Mouse (Mus musculus) ES-E14 (cell line): ENCODE results near the gene Snrpa. TPM values are rescaled to one million over a fixed set of nuclear protein-coding genes. Genes with fewer than 3 reads are reported as not detected.

Experiments used
- DNase-seq: peaks from one replicate; pipeline ENCODE4 v3.0.0-alpha.2; 2013; ENCODE audit warnings: low read depth, low spot score
- H3K27ac ChIP-seq: 2 replicates; pipeline ENCODE4 v1.5.1; 2012; ENCODE audit warnings: low read depth, mild to moderate bottlenecking, low read length, moderate library complexity, mixed read lengths; ENCODE audit not compliant: poor library complexity, insufficient read depth, severe bottlenecking
- H3K36me3 ChIP-seq: 2 replicates; pipeline ENCODE4 v1.6.1; 2012; ENCODE audit warnings: mild to moderate bottlenecking, low read length, moderate library complexity, mixed read lengths; ENCODE audit not compliant: control insufficient read depth, poor library complexity, insufficient read depth, severe bottlenecking
- H3K4me1 ChIP-seq, 2 experiments: fragments of 150-350 bp in 1 of 2; sonication (generic) in 1 of 2; 2 replicates each; pipeline ENCODE4 v1.6.1; 2012; ENCODE audit warnings: low read length in 2 of 2, mild to moderate bottlenecking in 1 of 2, mixed read lengths in 1 of 2; ENCODE audit not compliant: control insufficient read depth in 2 of 2, insufficient read depth in 2 of 2, poor library complexity in 1 of 2
- H3K4me3 ChIP-seq, 2 experiments: fragments of 150-350 bp in 1 of 2; sonication (generic) in 1 of 2; 2 replicates each; pipeline ENCODE4 v1.5.1; 2012; ENCODE audit warnings: low read length in 2 of 2, low read depth in 1 of 2, mild to moderate bottlenecking in 1 of 2, mixed read lengths in 1 of 2; ENCODE audit not compliant: insufficient read depth in 1 of 2, poor library complexity in 1 of 2, severe bottlenecking in 1 of 2
- H3K9ac ChIP-seq: 2 replicates; pipeline ENCODE4 v1.6.1; 2012; ENCODE audit warnings: low read depth, mild to moderate bottlenecking, low read length, mixed read lengths; ENCODE audit not compliant: poor library complexity, insufficient read depth, severe bottlenecking
- H3K9me3 ChIP-seq: fragments of 150-350 bp; sonication (generic); 2 replicates; pipeline ENCODE4 v1.6.1; 2012; ENCODE audit warnings: low read depth, mild to moderate bottlenecking, low read length; ENCODE audit not compliant: control insufficient read depth, insufficient read depth
- CHD2 ChIP-seq: IDR thresholded peaks from 2 replicates; pipeline ENCODE4 v1.6.1; 2014; ENCODE audit warnings: mild to moderate bottlenecking, low read depth, low read length, inconsistent platforms
- HCFC1 ChIP-seq: IDR thresholded peaks from 2 replicates; pipeline ENCODE4 v1.6.1; 2012; ENCODE audit warnings: low read length, inconsistent platforms, borderline replicate concordance; ENCODE audit not compliant: insufficient read depth
- MAFK ChIP-seq: IDR thresholded peaks from 2 replicates; pipeline ENCODE4 v1.6.1; 2014; ENCODE audit warnings: mild to moderate bottlenecking, low read depth, low read length, inconsistent platforms; ENCODE audit not compliant: insufficient read depth
- ZC3H11A ChIP-seq: IDR thresholded peaks from 2 replicates; pipeline ENCODE4 v1.6.1; 2012; ENCODE audit warnings: low read depth, mild to moderate bottlenecking, inconsistent platforms, low read length, borderline replicate concordance
- ZNF384 ChIP-seq: IDR thresholded peaks from 2 replicates; pipeline ENCODE4 v1.6.1; 2012; ENCODE audit warnings: low read depth, low read length, inconsistent platforms
- in situ Hi-C, 2 experiments: fragments of 600-800 bp; cut with MboI; formaldehyde crosslinking; loops; one replicate each; pipeline ENCODE4 v1.15.1; 2025; ENCODE audit warnings: low sequenced_read_pairs in 2 of 2, inconsistent platforms in 1 of 2; ENCODE audit not compliant: unreplicated experiment in 2 of 2
- total RNA-seq: library from RNA; depleted of rRNA; stranded (reverse); fragments of 300-350 nt; gene quantifications from 2 replicates; pipeline ENCODE4 v1.2.3, GENCODE M21; 2012

Snrpa gene
- total RNA-seq, 1 experiment: 129 TPM

DNA sequence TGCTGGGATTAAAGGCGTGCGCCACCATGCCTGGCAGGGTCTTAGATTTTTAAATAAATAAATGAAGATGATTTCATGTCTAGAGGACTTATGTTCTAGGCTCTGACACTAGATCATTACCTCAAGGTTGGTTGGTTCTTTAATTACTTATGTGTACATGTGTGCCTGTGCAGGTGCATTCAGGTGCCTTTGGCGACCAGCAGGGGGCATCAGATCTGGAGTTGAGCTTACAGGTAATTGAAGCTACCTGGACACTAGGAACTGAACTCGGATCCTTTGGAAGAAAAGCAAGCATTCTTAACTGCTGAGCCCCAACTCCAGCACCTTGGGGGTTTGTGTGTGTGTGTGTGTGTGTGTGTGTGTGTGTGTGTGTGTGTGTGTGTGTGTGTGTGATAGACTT lies 34.7 kb upstream of the Snrpa start:
- TF ChIP-seq ZNF384 (no peak), ZC3H11A (no peak), MAFK (no peak), CHD2 (no peak), HCFC1 (no peak)
- in situ Hi-C loops: no loop called here
- Histone ChIP-seq H3K27ac (no peak overlapping the region), H3K4me3 (no peak overlapping the region), H3K9ac (no peak overlapping the region), H3K9me3 (no peaks in the 10 kb centered on the region), H3K36me3 (no peaks in the 10 kb centered on the region), H3K4me1 (peaks cover 5 to 20% of the 10 kb centered on the region in 2 experiments; a peak in 3 of 4 replicates)
- DNase-seq: peak; percentile 64

DNA sequence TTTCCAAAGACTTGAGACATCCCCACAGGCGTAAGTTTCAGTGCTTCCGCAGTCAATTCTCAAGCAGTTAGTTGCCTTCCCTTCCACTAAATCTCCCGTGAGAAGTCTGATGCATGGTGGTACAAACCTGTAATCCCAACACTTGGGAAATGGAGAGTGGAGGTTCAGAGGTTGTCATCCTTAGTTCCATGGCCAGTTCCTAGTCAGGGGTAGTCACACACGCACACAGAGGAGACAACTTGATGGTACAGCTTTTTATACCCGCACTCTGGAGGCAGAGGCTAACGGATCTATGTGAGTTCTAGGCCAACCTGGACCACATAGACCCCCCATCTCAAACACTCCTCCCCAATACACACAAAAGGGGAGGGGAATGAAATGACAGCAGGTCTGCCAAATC lies 32.8 kb upstream of the Snrpa start:
- no peak for DNase-seq
- TF ChIP-seq MAFK (no peak), HCFC1 (no peak), ZC3H11A (no peak), CHD2 (no peak), ZNF384 (no peak)
- H3K9me3 ChIP-seq: no peaks in the 10 kb centered on the region
- H3K27ac ChIP-seq: peak overlapping the region; percentile 22; the same call in 1 of the 2 replicates
- in situ Hi-C loops: no loop called here
- H3K9ac ChIP-seq: peak overlapping the region; percentile 77
- H3K4me1 ChIP-seq: peaks cover 6 to 33% of the 10 kb centered on the region in 2 experiments; a peak in 3 of 4 replicates
- no peaks in the 10 kb centered on the region; the same call in 1 of the 2 replicates for H3K36me3 ChIP-seq
- peak overlapping the region; percentile 82 to 89 for H3K4me3 ChIP-seq

DNA sequence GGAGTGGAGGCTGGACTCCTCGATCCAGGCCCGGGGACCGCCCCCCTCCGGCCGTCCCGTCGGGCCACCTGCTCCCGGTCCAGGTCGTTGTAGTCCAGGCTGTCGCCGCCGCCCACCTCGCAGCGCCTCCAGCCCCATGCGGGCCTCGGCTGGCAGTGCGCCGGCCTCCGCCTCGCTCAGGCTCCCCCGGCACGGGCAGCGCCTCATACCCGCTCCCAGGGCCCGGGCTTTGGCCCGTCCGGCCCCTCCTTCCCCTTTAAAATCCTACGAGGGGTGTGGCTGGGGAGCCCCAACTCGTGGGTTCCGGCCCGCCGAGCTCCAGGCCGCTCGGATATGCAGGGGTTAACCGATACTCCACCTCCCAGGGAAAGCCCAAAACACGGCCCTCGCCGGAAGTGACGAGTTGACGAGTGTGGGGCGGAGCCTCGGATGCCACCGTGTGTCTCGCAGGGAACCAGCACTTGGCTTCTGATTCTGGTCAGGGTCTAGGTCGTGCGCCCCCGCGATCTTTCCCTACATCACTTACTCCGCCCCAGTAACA lies 32.3 kb upstream of the Snrpa start, which contains the start of gene Itpkc:
Gene Itpkc, minus strand, starts transcription at position 381 of the 541 bp plus-strand sequence.
- Histone ChIP-seq H3K36me3 (no peaks in the 10 kb centered on the region; the same call in 1 of the 2 replicates), H3K27ac (peak within 1 kb of the TSS; percentile 22), H3K4me1 (peaks cover 6 to 28% of the 10 kb centered on the region in 2 experiments; a peak in 3 of 4 replicates), H3K4me3 (peak within 1 kb of the TSS; percentile 82 to 89), H3K9me3 (no peaks in the 10 kb centered on the region), H3K9ac (peak within 1 kb of the TSS; percentile 83)
- peak; percentile 92 for DNase-seq
- in situ Hi-C loops: no loop called here
- TF ChIP-seq HCFC1 (peak; percentile 66; the same call in 1 of the 2 replicates), CHD2 (no peak), MAFK (no peak), ZNF384 (no peak), ZC3H11A (no peak)

DNA sequence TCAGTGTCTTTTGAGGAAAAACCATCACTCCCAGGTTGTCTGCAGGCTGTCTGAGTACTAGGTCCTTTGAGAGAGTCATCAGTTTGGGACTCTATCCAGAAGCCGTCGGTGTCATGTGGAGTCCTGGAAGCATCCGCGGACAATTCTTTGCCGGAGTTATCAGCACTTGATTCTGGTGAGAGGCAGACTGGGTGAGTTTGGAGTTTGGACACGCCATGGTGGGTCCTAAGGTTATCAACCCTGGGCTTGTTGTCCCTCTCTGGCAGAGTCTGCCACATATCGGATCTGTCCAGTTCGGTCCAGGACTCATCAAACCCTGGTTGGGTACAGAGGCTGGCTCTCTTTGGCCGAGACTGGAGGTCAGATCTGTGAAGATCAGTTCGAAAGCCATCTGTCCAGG lies 31.6 kb upstream of the Snrpa start:
- no peaks in the 10 kb centered on the region for H3K9me3 ChIP-seq
- no peak for DNase-seq
- no peak overlapping the region for H3K27ac ChIP-seq
- no peaks in the 10 kb centered on the region; the same call in 1 of the 2 replicates for H3K36me3 ChIP-seq
- in situ Hi-C loops: no loop called here
- TF ChIP-seq MAFK: no peak
- no peak for TF ChIP-seq ZNF384
- peak overlapping the region; percentile 83 for H3K9ac ChIP-seq
- H3K4me3 ChIP-seq: peak overlapping the region; percentile 82 to 89
- peaks cover 7 to 31% of the 10 kb centered on the region in 2 experiments; a peak in 2 of 4 replicates for H3K4me1 ChIP-seq

DNA sequence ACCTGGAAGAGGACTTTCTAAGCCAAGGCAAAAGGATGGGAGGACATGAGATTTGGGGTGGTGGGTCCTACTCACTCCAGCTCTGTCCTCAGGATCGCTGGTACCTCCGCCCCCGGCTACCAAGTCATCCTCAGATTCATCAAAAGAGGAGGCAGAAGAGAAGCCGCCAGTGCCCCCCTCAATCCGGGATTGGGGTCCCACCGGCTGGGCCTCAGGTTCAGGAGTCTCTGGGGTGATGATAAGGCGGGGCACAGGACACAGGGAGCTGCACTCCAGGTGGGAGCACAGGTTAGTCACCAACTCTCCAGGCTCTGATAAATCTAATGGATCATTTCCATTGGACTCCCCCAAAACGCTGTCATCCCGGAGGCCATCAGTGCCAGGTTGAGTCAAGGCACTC lies 31.2 kb upstream of the Snrpa start:
- no peak overlapping the region for H3K27ac ChIP-seq
- H3K4me3 ChIP-seq: peak overlapping the region; percentile 82 to 89
- in situ Hi-C loops: no loop called here
- DNase-seq: no peak
- no peaks in the 10 kb centered on the region; the same call in 1 of the 2 replicates for H3K36me3 ChIP-seq
- TF ChIP-seq HCFC1 (no peak), ZNF384 (no peak), ZC3H11A (no peak), CHD2 (no peak), MAFK (no peak)
- peak overlapping the region; percentile 83 for H3K9ac ChIP-seq
- H3K4me1 ChIP-seq: peaks cover 6 to 29% of the 10 kb centered on the region in 2 experiments; a peak in 2 of 4 replicates
- no peaks in the 10 kb centered on the region for H3K9me3 ChIP-seq
